Mouse (Mus musculus) urinary bladder, postnatal 25 days (tissue): ENCODE data around the gene Mrpl58.

Experiments
- DNase-seq: peaks from one replicate; pipeline ENCODE4 v3.0.0; 2022; ENCODE audit warnings: low spot score

Mrpl58 gene

GRCm38 (mm10) chr11:115403338-115404124 is at the start of gene Mrpl58:
Gene Mrpl58, plus strand, starts transcription at chr11:115403752.
- DNase-seq: peak; percentile 84

GRCm38 (mm10) chr11:115354183-115354582 is 49.4 kb upstream of the Mrpl58 start:
- peak; percentile 67 for DNase-seq

GRCm38 (mm10) chr11:115358468-115358867 is 45.1 kb upstream of the Mrpl58 start:
- peak; percentile 71 for DNase-seq

DNA sequence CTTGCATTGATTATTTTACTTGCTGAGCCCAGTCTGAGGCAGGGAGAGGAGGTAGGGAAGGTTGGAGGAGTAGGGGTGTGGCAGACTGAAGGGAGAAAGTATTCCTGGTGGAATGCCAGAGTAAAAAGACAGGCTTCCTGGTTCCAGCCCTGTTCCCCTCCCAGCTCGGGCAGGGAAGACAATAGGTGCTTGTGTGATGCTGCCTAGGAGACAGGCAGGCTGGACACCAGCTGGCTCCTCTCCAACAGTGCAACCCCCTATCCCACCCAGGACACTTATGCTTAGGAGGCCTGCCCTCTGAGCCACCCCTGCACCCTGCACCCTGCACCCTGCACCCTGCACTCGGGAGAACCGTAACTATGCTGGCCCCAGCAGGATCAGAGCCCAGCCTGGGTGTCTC is 44.3 kb upstream of the Mrpl58 start:
- DNase-seq: no peak

- no peak for DNase-seq
Observed at GRCm38 (mm10) chr11:115359726-115360125, 43.8 kb upstream of the Mrpl58 start.

DNA sequence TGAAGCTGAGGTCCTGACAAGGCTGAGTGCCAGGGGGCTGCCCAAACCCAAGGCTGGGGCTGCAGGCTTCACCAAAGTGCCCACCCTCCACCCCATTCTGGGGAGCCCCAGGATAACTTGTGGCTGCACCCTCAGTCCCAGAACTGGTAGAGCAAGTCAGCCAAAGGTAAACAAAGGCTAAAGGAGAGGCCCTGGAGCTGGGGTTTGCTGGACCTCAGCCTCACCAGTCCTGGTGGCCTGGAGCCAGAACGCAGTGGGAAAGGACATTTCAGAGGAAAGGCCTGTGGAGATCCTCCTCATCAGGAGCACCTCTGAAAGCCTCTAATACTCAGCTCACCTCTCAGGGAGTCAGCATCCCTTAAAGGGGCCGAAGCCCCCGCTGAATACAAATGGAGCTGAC is 39.4 kb upstream of the Mrpl58 start:
- no peak for DNase-seq

GRCm38 (mm10) chr11:115366039-115366705 is 37.4 kb upstream of the Mrpl58 start:
- DNase-seq: no peak

GRCm38 (mm10) chr11:115366706-115367394 is 36.7 kb upstream of the Mrpl58 start:
- DNase-seq: no peak

DNA sequence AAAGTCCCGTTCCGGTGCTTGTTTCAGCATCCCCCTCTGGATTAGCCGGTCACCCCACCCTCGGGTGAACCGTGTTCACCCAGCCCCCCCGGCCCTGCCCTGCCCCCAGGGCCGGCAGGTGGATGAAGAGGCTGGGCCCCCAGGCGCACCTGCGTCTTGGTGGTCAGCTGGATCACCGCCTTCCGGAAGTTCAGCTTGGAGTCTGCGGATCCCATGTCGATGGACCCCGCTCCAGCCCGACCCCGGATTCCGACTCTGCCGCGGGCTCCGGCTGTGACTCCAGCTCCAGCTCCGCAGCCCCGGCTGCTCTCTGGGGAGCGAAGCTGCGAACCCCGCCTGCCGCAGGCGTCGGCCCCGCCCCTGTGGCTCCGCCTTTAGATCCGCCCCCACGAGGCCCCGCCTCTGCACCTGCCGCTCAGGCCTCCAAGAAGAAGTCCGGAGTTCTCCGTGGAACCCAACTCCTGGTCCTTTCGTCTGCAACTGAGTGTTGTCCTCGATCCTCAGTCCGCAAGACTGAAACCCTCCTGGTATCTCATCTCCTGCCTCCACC is 36.1 kb upstream of the Mrpl58 start, which contains the start of gene Hid1:
Gene Hid1 (minus strand): TSS at position 362 of the 550 bp plus-strand sequence.
- DNase-seq: peak; percentile 79

DNA sequence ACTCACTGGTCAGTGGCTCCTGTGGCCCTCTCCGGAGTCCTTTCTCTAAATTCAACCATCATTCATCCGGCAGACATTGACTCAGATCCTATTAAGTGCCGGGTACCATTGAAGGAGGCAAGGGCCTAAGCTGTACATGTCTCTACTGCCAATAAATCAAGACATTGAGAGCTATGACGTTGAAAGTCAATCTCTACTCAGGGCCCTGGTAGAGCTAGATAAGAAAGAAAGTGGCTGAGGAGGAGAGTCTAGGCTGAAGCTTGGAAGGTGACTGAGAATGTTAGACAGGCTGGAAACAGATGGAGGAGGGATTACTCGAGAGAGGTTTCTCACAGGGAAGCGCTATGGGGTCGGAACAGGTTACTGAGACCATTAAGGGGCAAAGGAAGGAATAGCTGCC is 33.2 kb upstream of the Mrpl58 start:
- no peak for DNase-seq

GRCm38 (mm10) chr11:115371354-115371753 is 32.2 kb upstream of the Mrpl58 start:
- DNase-seq: no peak

GRCm38 (mm10) chr11:115372015-115372414 is 31.5 kb upstream of the Mrpl58 start:
- DNase-seq: no peak

DNA sequence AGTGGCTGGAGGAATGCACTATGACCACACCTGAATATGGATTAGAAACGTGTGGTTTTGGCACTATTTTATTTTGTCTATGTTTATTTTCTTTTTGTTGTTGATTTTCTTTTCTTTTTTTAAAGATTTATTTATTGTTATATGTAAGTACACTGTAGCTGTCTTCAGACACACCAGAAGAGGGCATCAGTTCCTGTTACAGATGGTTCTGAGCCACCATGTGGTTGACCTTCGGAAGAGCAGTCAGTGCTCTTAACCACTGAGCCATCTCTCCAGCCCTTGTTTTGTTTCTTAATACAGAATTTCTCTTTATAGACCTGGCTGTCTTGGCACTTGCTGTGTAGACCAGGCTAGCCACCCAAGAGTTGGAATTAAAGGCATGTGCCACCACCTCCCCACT is 30.8 kb upstream of the Mrpl58 start:
- DNase-seq: no peak

GRCm38 (mm10) chr11:115373805-115374694 is 29.5 kb upstream of the Mrpl58 start:
- peak; percentile 57 for DNase-seq

GRCm38 (mm10) chr11:115374695-115375425 is 28.7 kb upstream of the Mrpl58 start:
- DNase-seq: no peak

GRCm38 (mm10) chr11:115376722-115377121 is 26.8 kb upstream of the Mrpl58 start:
- no peak for DNase-seq

DNA sequence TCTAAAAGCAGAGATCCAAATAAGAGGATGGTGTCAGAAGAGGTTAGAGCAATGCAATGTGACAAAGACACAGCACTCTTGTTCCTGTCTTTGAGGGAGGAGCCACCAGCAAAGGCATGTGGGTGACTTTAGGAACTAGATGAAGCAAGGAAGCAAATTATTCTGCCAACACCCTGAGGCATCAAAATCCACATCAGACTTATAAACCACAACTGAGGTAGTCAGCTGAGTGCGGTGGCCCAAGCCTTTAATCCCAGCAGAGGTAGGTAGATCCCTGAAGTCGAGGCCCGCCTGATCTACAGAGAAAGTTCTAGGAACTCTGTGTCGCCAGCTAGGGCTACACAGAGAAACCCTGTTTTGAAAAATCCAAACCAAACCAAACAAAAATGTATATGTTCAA is 26.3 kb upstream of the Mrpl58 start:
- DNase-seq: no peak

DNA sequence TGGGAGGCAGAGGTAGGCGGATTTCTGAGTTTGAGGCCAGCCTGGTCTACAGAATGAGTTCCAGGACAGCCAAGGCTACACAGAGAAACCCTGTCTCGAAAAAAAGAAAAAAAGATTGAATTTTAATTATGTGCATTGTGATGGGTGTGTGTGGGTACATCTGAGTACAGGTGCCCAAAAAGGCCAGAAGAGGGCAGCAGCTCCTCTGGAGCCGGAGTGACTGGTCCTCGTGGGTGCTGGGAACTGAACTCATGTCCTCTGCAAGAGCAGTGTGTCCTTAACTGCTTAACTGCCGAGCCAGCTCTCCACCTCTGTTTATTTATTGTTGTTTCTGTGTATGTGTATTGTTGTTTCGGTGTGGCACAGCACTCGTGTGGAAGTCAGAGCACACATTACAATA is 25.7 kb upstream of the Mrpl58 start:
- no peak for DNase-seq

GRCm38 (mm10) chr11:115381276-115381675 is 22.3 kb upstream of the Mrpl58 start:
- no peak for DNase-seq

- peak; percentile 85 for DNase-seq
Observed at GRCm38 (mm10) chr11:115381743-115382539, 21.6 kb upstream of the Mrpl58 start, which contains the start of gene Cdr2l. Gene Cdr2l, plus strand, starts transcription at chr11:115381916.
